Mouse (Mus musculus): ENCODE data around the gene Fam129c. TPM values are rescaled to one million over a fixed set of nuclear protein-coding genes. Genes with fewer than 3 reads are reported as not detected.

The Fam129c gene
- polyA plus RNA-seq, 1 experiment from 2014 or later: 3.6 TPM

- DNase-seq (ENCODE audit: low spot score) (no peak), ATAC-seq (ENCODE audit: low FRiP score) (no peak)
- Histone ChIP-seq H3K4me1 (replicated peaks; ENCODE audit: control insufficient read depth, insufficient read depth, low read length) (peaks cover 2% of the 10 kb centered on the region; the same call in 1 of the 2 replicates), H3K9me3 (ENCODE audit: control insufficient read depth, low read length) (no peaks in the 10 kb centered on the region), H3K4me3 (ENCODE audit: low read depth, low read length) (no peak overlapping the region), H3K9ac (ENCODE audit: low read depth, low read length) (no peak overlapping the region), H3K4me2 (replicated peaks; ENCODE audit: low read depth, low read length) (no peak overlapping the region), H3K36me3 (ENCODE audit: control insufficient read depth, insufficient read depth, low read length) (no peaks in the 10 kb centered on the region), H3K27me3 (ENCODE audit: control insufficient read depth, insufficient read depth, low read length) (peaks cover 75% of the 10 kb centered on the region), H3K27ac (ENCODE audit: low read depth, low read length) (no peak overlapping the region)
- WGBS: 81% methylated on average over 5 of the region's 5 CpGs
Observed at GRCm38 (mm10) chr8:71560765-71561164, 36.7 kb upstream of the Fam129c start.

- Histone ChIP-seq H3K27ac (ENCODE audit: low read depth, low read length) (no peak overlapping the region), H3K4me3 (ENCODE audit: low read depth, low read length) (no peak overlapping the region), H3K9ac (ENCODE audit: low read depth, low read length) (no peak overlapping the region), H3K9me3 (ENCODE audit: control insufficient read depth, low read length) (no peaks in the 10 kb centered on the region), H3K4me2 (replicated peaks; ENCODE audit: low read depth, low read length) (no peak overlapping the region), H3K36me3 (ENCODE audit: control insufficient read depth, insufficient read depth, low read length) (no peaks in the 10 kb centered on the region), H3K27me3 (ENCODE audit: control insufficient read depth, insufficient read depth, low read length) (peaks cover 71% of the 10 kb centered on the region), H3K4me1 (replicated peaks; ENCODE audit: control insufficient read depth, insufficient read depth, low read length) (peaks cover 2% of the 10 kb centered on the region; the same call in 1 of the 2 replicates)
- ATAC-seq (ENCODE audit: low FRiP score): no peak
- DNase-seq (ENCODE audit: low spot score): peak; percentile 87
- 4% methylated on average over 15 of the region's 15 CpGs for WGBS
Observed at GRCm38 (mm10) chr8:71561401-71561800, 36.0 kb upstream of the Fam129c start.

GRCm38 (mm10) chr8:71562751-71563150 lies 34.7 kb upstream of the Fam129c start:
- ATAC-seq (ENCODE audit: low FRiP score): peak; percentile 53; the same call in 1 of the 2 replicates
- peak; percentile 77 for DNase-seq (ENCODE audit: low spot score)
- 1% methylated on average over 33 of the region's 33 CpGs for WGBS
- Histone ChIP-seq H3K27me3 (ENCODE audit: control insufficient read depth, insufficient read depth, low read length) (peaks cover 58% of the 10 kb centered on the region), H3K4me2 (replicated peaks; ENCODE audit: low read depth, low read length) (peak overlapping the region; percentile 23), H3K9me3 (ENCODE audit: control insufficient read depth, low read length) (no peaks in the 10 kb centered on the region), H3K9ac (ENCODE audit: low read depth, low read length) (no peak overlapping the region), H3K4me1 (replicated peaks; ENCODE audit: control insufficient read depth, insufficient read depth, low read length) (peaks cover 2% of the 10 kb centered on the region; the same call in 1 of the 2 replicates), H3K27ac (ENCODE audit: low read depth, low read length) (no peak overlapping the region), H3K36me3 (ENCODE audit: control insufficient read depth, insufficient read depth, low read length) (no peaks in the 10 kb centered on the region), H3K4me3 (ENCODE audit: low read depth, low read length) (peak overlapping the region; percentile 18)

GRCm38 (mm10) chr8:71563992-71564391 lies 33.5 kb upstream of the Fam129c start:
- 0 out of 2 replicates have a peak, but pooled peaks cover 5% of the 10 kb centered on the region for H3K4me1 ChIP-seq (replicated peaks; ENCODE audit: control insufficient read depth, insufficient read depth, low read length)
- 87% methylated on average over 4 of the region's 4 CpGs for WGBS
- no peak overlapping the region for H3K9ac ChIP-seq (ENCODE audit: low read depth, low read length)
- H3K4me3 ChIP-seq (ENCODE audit: low read depth, low read length): no peak overlapping the region
- H3K9me3 ChIP-seq (ENCODE audit: control insufficient read depth, low read length): no peaks in the 10 kb centered on the region
- no peak for DNase-seq (ENCODE audit: low spot score)
- no peak overlapping the region for H3K27ac ChIP-seq (ENCODE audit: low read depth, low read length)
- H3K36me3 ChIP-seq (ENCODE audit: control insufficient read depth, insufficient read depth, low read length): no peaks in the 10 kb centered on the region
- H3K4me2 ChIP-seq (replicated peaks; ENCODE audit: low read depth, low read length): no peak overlapping the region
- no peak for ATAC-seq (ENCODE audit: low FRiP score)
- H3K27me3 ChIP-seq (ENCODE audit: control insufficient read depth, insufficient read depth, low read length): peaks cover 50% of the 10 kb centered on the region

DNA sequence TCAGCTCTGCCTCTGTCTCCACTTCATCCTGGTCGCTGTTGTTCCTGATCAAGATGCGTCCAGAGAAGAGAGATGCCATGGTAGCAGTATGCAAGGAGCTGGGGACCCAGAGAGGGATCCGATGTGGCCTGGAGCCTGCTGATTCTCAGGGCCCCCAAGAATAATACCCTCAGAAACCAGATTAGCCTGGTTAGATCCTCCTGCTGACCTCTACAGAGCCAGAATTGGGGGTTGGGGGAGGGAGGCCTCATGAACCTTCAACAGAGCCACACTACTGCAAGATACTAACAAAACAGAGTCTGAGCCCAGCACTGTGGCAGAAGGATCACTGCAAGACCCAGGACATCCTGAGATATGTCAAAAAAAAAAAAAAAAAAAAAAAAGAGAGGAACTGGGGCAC lies 30.9 kb upstream of the Fam129c start, which contains the start of gene Nxnl1:
Gene Nxnl1, minus strand, starts transcription at position 101 of the 400 bp plus-strand sequence.
- WGBS: 65% methylated on average over 3 of the region's 3 CpGs
- H3K27ac ChIP-seq (ENCODE audit: low read depth, low read length): no peak within 1 kb of the TSS
- H3K9me3 ChIP-seq (ENCODE audit: control insufficient read depth, low read length): no peaks in the 10 kb centered on the region
- no peak within 1 kb of the TSS for H3K4me3 ChIP-seq (ENCODE audit: low read depth, low read length)
- peaks cover 13% of the 10 kb centered on the region; the same call in 1 of the 2 replicates for H3K4me1 ChIP-seq (replicated peaks; ENCODE audit: control insufficient read depth, insufficient read depth, low read length)
- H3K36me3 ChIP-seq (ENCODE audit: control insufficient read depth, insufficient read depth, low read length): no peaks in the 10 kb centered on the region
- no peak for ATAC-seq (ENCODE audit: low FRiP score)
- no peak within 1 kb of the TSS for H3K9ac ChIP-seq (ENCODE audit: low read depth, low read length)
- no peak for DNase-seq (ENCODE audit: low spot score)
- H3K4me2 ChIP-seq (replicated peaks; ENCODE audit: low read depth, low read length): no peak within 1 kb of the TSS
- H3K27me3 ChIP-seq (ENCODE audit: control insufficient read depth, insufficient read depth, low read length): peaks cover 33% of the 10 kb centered on the region

DNA sequence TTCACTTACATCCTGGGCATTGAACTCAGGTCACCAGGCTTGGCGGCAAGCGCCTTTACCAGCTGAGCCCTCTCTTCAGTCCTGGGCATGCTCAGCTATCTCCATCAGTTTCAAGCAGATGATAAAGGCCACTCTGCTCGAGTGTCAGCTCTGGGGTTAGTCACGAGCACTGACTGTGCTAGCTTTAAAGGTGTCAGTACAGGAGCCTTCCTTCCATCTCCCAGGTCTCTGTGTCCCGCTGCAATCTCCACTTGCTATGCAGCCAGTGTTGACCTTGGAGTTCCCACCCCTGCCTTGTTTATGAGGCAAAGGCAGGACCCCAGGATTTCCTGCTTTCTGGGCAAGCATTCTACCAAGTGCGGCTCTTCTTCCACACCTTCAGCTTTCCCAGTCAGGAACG lies 29.9 kb upstream of the Fam129c start:
- 83% methylated on average over 7 of the region's 7 CpGs for WGBS
- Histone ChIP-seq H3K4me3 (ENCODE audit: low read depth, low read length) (no peak overlapping the region), H3K9me3 (ENCODE audit: control insufficient read depth, low read length) (no peaks in the 10 kb centered on the region), H3K27me3 (ENCODE audit: control insufficient read depth, insufficient read depth, low read length) (peaks cover 22% of the 10 kb centered on the region), H3K27ac (ENCODE audit: low read depth, low read length) (no peak overlapping the region), H3K9ac (ENCODE audit: low read depth, low read length) (no peak overlapping the region), H3K36me3 (ENCODE audit: control insufficient read depth, insufficient read depth, low read length) (no peaks in the 10 kb centered on the region), H3K4me2 (replicated peaks; ENCODE audit: low read depth, low read length) (no peak overlapping the region), H3K4me1 (replicated peaks; ENCODE audit: control insufficient read depth, insufficient read depth, low read length) (peaks cover 11% of the 10 kb centered on the region; the same call in 1 of the 2 replicates)
- ATAC-seq (ENCODE audit: low FRiP score): no peak
- no peak for DNase-seq (ENCODE audit: low spot score)

GRCm38 (mm10) chr8:71568387-71568937 lies 29.0 kb upstream of the Fam129c start, which contains the start of gene Slc27a1:
Gene Slc27a1, plus strand, starts transcription at chr8:71568882.
- DNase-seq (ENCODE audit: low spot score): no peak
- Histone ChIP-seq H3K4me2 (replicated peaks; ENCODE audit: low read depth, low read length) (peak within 1 kb of the TSS; percentile 93), H3K4me3 (ENCODE audit: low read depth, low read length) (peak within 1 kb of the TSS; percentile 69), H3K27me3 (ENCODE audit: control insufficient read depth, insufficient read depth, low read length) (peaks cover 14% of the 10 kb centered on the region), H3K4me1 (replicated peaks; ENCODE audit: control insufficient read depth, insufficient read depth, low read length) (peaks cover 11% of the 10 kb centered on the region; the same call in 1 of the 2 replicates), H3K9me3 (ENCODE audit: control insufficient read depth, low read length) (no peaks in the 10 kb centered on the region), H3K9ac (ENCODE audit: low read depth, low read length) (peak within 1 kb of the TSS; percentile 47; the same call in 1 of the 2 replicates), H3K36me3 (ENCODE audit: control insufficient read depth, insufficient read depth, low read length) (no peaks in the 10 kb centered on the region), H3K27ac (ENCODE audit: low read depth, low read length) (no peak within 1 kb of the TSS)
- ATAC-seq (ENCODE audit: low FRiP score): no peak
- WGBS: 12% methylated on average over 13 of the region's 13 CpGs

DNA sequence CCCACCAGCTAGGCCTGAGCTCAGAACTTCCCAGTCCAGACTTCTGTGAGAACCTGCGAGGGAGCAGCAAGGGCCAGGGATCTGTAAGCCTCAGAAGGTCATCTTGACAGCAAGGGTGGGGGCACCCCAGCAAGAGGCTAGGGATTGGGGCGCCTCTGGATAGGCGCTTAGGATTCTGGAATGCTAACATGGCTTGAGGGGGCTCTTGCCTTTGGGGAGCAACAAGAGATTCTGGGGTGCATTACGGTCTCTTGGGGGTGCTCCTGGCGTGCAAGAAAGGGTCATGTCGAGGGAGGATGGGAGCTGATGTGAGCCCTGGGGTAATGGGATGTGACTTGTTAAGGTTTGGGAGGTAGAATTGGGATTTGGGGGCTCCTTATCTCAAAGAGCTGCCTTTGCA lies 28.5 kb upstream of the Fam129c start:
- ATAC-seq (ENCODE audit: low FRiP score) (no peak), DNase-seq (ENCODE audit: low spot score) (no peak)
- Histone ChIP-seq H3K4me2 (replicated peaks; ENCODE audit: low read depth, low read length) (peak overlapping the region; percentile 93), H3K4me1 (replicated peaks; ENCODE audit: control insufficient read depth, insufficient read depth, low read length) (peaks cover 11% of the 10 kb centered on the region; the same call in 1 of the 2 replicates), H3K4me3 (ENCODE audit: low read depth, low read length) (peak overlapping the region; percentile 69), H3K27ac (ENCODE audit: low read depth, low read length) (no peak overlapping the region), H3K27me3 (ENCODE audit: control insufficient read depth, insufficient read depth, low read length) (peaks cover 12% of the 10 kb centered on the region), H3K9me3 (ENCODE audit: control insufficient read depth, low read length) (no peaks in the 10 kb centered on the region), H3K9ac (ENCODE audit: low read depth, low read length) (peak overlapping the region; percentile 47; the same call in 1 of the 2 replicates), H3K36me3 (ENCODE audit: control insufficient read depth, insufficient read depth, low read length) (no peaks in the 10 kb centered on the region)
- 17% methylated on average over 6 of the region's 6 CpGs for WGBS
